Mouse (Mus musculus) kidney, adult 2 months (tissue): ENCODE measurements at regions not wholly inside any gene's neighbourhood (a gene's known extent, or its start where the extent isn't known, plus 50 kb on each side); places are given as distances from the start of the nearest gene placed in this dataset.

Experiments
- DNase-seq: peaks from one replicate; pipeline ENCODE4 v3.0.0; 2021
- H3K27ac ChIP-seq: fragments of 200-500 bp; 2 replicates; pipeline ENCODE4 v1.5.1; 2012; ENCODE audit warnings: low read depth, low read length, control low read depth, inconsistent platforms; ENCODE audit not compliant: insufficient read depth
- H3K27me3 ChIP-seq: fragments of 200-500 bp; replicated peaks from 2 replicates; pipeline ENCODE4 v1.6.1; 2012; ENCODE audit warnings: mild to moderate bottlenecking, moderate library complexity, low read length, inconsistent platforms; ENCODE audit not compliant: control insufficient read depth, insufficient read depth
- H3K36me3 ChIP-seq: fragments of 200-500 bp; 2 replicates; pipeline ENCODE4 v1.6.1; 2012; ENCODE audit warnings: mild to moderate bottlenecking, moderate library complexity, low read length, inconsistent platforms; ENCODE audit not compliant: control insufficient read depth, insufficient read depth
- H3K4me1 ChIP-seq: fragments of 200-500 bp; 2 replicates; pipeline ENCODE4 v1.6.1; 2011; ENCODE audit warnings: low read length; ENCODE audit not compliant: control insufficient read depth, insufficient read depth
- H3K4me3 ChIP-seq: fragments of 200-500 bp; 2 replicates; pipeline ENCODE4 v1.5.1; 2011; ENCODE audit warnings: mild to moderate bottlenecking, low read depth, low read length, control low read depth; ENCODE audit not compliant: insufficient read depth
- CTCF ChIP-seq: fragments of 200-500 bp; conservative IDR thresholded peaks from 2 replicates; pipeline ENCODE4 v1.5.1; 2011; ENCODE audit warnings: low read depth, mild to moderate bottlenecking, control low read depth, low read length, moderate library complexity, mixed read lengths; ENCODE audit not compliant: insufficient read depth, insufficient read length
- POLR2A ChIP-seq: fragments of 200-500 bp; IDR thresholded peaks from one replicate; pipeline ENCODE4 v1.6.1; 2011; ENCODE audit warnings: low read depth, low read length, control low read depth
- WGBS: fragments of 180-500 bp; shearing (Covaris S2); methylation state at CpG from one replicate; pipeline ENCODE4 v1.1.7; 2018; 5-methylcytosine and 5-hydroxymethylcytosine counted together

- no peak for DNase-seq
- WGBS, result 74% methylated on average over 4 of the region's 4 CpGs
- no peak overlapping the region for H3K4me3 ChIP-seq
- TF ChIP-seq CTCF (no peak), POLR2A (no peak)
- no peaks in the 10 kb centered on the region; the same call in 1 of the 2 replicates for H3K27me3 ChIP-seq
- no peak overlapping the region for H3K27ac ChIP-seq
- no peaks in the 10 kb centered on the region for H3K36me3 ChIP-seq
- no peaks in the 10 kb centered on the region for H3K4me1 ChIP-seq
These were observed 1185.9 kb downstream of the Gsdmc2 start for GRCm38 (mm10) chr15:62659096-62659495.

- 86% methylated on average over 1 of the region's 1 CpGs for WGBS
- TF ChIP-seq POLR2A, result no peak
- TF ChIP-seq CTCF, result no peak
- Histone ChIP-seq H3K27ac (no peak overlapping the region), H3K4me3 (no peak overlapping the region), H3K36me3 (no peaks in the 10 kb centered on the region), H3K4me1 (no peaks in the 10 kb centered on the region), H3K27me3 (no peaks in the 10 kb centered on the region; the same call in 1 of the 2 replicates)
- DNase-seq, result no peak
These were observed 1186.3 kb downstream of the Gsdmc2 start for GRCm38 (mm10) chr15:62658695-62659094.

GRCm38 (mm10) chr15:62646476-62647168, 1198.4 kb downstream of the Gsdmc2 start:
- H3K27me3 ChIP-seq, result no peaks in the 10 kb centered on the region
- DNase-seq, result no peak
- no peaks in the 10 kb centered on the region for H3K4me1 ChIP-seq
- TF ChIP-seq POLR2A (no peak), CTCF (no peak)
- H3K4me3 ChIP-seq, result no peak overlapping the region
- H3K36me3 ChIP-seq, result no peaks in the 10 kb centered on the region
- H3K27ac ChIP-seq, result no peak overlapping the region
- 54% methylated on average over 6 of the region's 6 CpGs for WGBS

- Histone ChIP-seq H3K27me3 (no peaks in the 10 kb centered on the region), H3K36me3 (no peaks in the 10 kb centered on the region), H3K4me1 (no peaks in the 10 kb centered on the region), H3K27ac (no peak overlapping the region), H3K4me3 (no peak overlapping the region)
- 78% methylated on average over 2 of the region's 2 CpGs for WGBS
- TF ChIP-seq POLR2A (no peak), CTCF (no peak)
- DNase-seq, result no peak
These were observed 1200.2 kb downstream of the Gsdmc2 start for GRCm38 (mm10) chr15:62644744-62645143.

- Histone ChIP-seq H3K4me1 (no peaks in the 10 kb centered on the region), H3K27me3 (no peaks in the 10 kb centered on the region), H3K27ac (no peak overlapping the region), H3K36me3 (no peaks in the 10 kb centered on the region), H3K4me3 (no peak overlapping the region)
- 74% methylated on average over 1 of the region's 1 CpGs for WGBS
- TF ChIP-seq CTCF (no peak), POLR2A (no peak)
- no peak for DNase-seq
These were observed 1200.7 kb downstream of the Gsdmc2 start for GRCm38 (mm10) chr15:62644296-62644695.

- 85% methylated on average over 7 of the region's 7 CpGs for WGBS
- H3K4me1 ChIP-seq, result no peaks in the 10 kb centered on the region
- no peak overlapping the region for H3K4me3 ChIP-seq
- DNase-seq, result no peak
- H3K27me3 ChIP-seq, result no peaks in the 10 kb centered on the region
- no peak for TF ChIP-seq POLR2A
- no peak for TF ChIP-seq CTCF
- H3K36me3 ChIP-seq, result no peaks in the 10 kb centered on the region
- no peak overlapping the region for H3K27ac ChIP-seq
These were observed 1203.8 kb downstream of the Gsdmc2 start for GRCm38 (mm10) chr15:62641051-62641710.

GRCm38 (mm10) chr15:62625406-62625805, 1219.6 kb downstream of the Gsdmc2 start:
- WGBS, result 93% methylated on average over 7 of the region's 7 CpGs
- TF ChIP-seq POLR2A, result no peak
- no peak for TF ChIP-seq CTCF
- H3K4me3 ChIP-seq, result no peak overlapping the region
- H3K27ac ChIP-seq, result no peak overlapping the region
- no peak for DNase-seq
- H3K27me3 ChIP-seq, result no peaks in the 10 kb centered on the region
- no peaks in the 10 kb centered on the region for H3K4me1 ChIP-seq
- H3K36me3 ChIP-seq, result no peaks in the 10 kb centered on the region
